Mouse (Mus musculus): Measurements from ENCODE around the gene Phldb1.

DNA sequence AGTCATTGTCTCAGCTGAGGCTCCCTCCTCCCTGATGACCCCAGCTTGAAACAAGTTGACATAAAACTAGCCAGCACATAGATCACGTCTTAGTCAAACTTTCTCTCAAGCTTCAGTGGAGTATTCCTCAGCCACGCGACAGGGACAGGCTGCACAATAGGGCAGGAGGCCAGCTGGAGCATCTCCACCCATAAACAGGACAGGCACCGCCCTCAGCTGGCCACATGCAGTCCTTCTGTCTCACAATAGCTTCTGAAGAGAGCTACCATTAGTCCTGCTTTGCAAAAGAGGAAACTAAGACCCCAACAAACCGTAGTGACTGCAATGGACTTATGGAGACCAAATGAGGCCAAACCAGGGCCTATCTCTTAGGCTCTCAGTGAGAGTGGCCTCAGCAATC is 89.5 kb downstream of the Phldb1 start:
- TF ChIP-seq POLR2A (IDR thresholded peaks at IDR 0.05; ENCODE audit: insufficient read length, low read depth) (no peak), USF1 (IDR thresholded peaks at IDR 0.05; ENCODE audit: low read depth) (no peak), TCF12 (IDR thresholded peaks at IDR 0.05; ENCODE audit: insufficient read depth, poor library complexity, severe bottlenecking) (no peak), POLR2AphosphoS2 (IDR thresholded peaks at IDR 0.05; ENCODE audit: insufficient read length, low read depth) (no peak), MAX (IDR thresholded peaks at IDR 0.05; ENCODE audit: low read depth) (no peak)

All from myocyte (in vitro differentiated cells).